Mouse (Mus musculus) monocyte, adult 5-6 weeks (primary cell): ENCODE results near the gene Pip5k1b. TPM values are rescaled to one million over a fixed set of nuclear protein-coding genes. Genes with fewer than 3 reads are reported as not detected.

Experiments used
- ATAC-seq: fragments of 153-309, 156-312 bp; replicated peaks from 2 replicates; pipeline ENCODE4 v1.8.0; 2017; ENCODE audit warnings: mild to moderate bottlenecking; ENCODE audit not compliant: low TSS enrichment, insufficient number of reproducible peaks, severe bottlenecking, poor library complexity, low FRiP score
- total RNA-seq: library from RNA; stranded (forward); fragments of 200-1000, 200-491, 200-594 nt; gene quantifications from 3 replicates; pipeline ENCODE4 v1.2.3, GENCODE M21; 2017

The Pip5k1b gene
- total RNA-seq, 1 experiment from 2014 or later: 5.6 TPM

GRCm38 (mm10) chr19:24326969-24327368 is 228.7 kb downstream of the Pip5k1b start:
- no peak for ATAC-seq

- ATAC-seq: no peak
Measured at GRCm38 (mm10) chr19:24325692-24326091, 230.0 kb downstream of the Pip5k1b start.

GRCm38 (mm10) chr19:24323841-24324613 is 231.6 kb downstream of the Pip5k1b start:
- no peak for ATAC-seq

GRCm38 (mm10) chr19:24321900-24322311 is 233.8 kb downstream of the Pip5k1b start:
- no peak for ATAC-seq

- no peak for ATAC-seq
Measured at GRCm38 (mm10) chr19:24321211-24321899, 234.3 kb downstream of the Pip5k1b start.

GRCm38 (mm10) chr19:24318172-24318571 is 237.5 kb downstream of the Pip5k1b start:
- ATAC-seq: no peak

GRCm38 (mm10) chr19:24317731-24318130 is 237.9 kb downstream of the Pip5k1b start:
- no peak for ATAC-seq

GRCm38 (mm10) chr19:24317038-24317591 is 238.6 kb downstream of the Pip5k1b start:
- ATAC-seq: no peak

GRCm38 (mm10) chr19:24316060-24316725 is 239.5 kb downstream of the Pip5k1b start:
- no peak for ATAC-seq

- no peak for ATAC-seq
Measured at GRCm38 (mm10) chr19:24315234-24315633, 240.4 kb downstream of the Pip5k1b start.

GRCm38 (mm10) chr19:24314676-24315075 is 241.0 kb downstream of the Pip5k1b start:
- ATAC-seq: no peak

GRCm38 (mm10) chr19:24312556-24313342 is 242.9 kb downstream of the Pip5k1b start:
- ATAC-seq: no peak

GRCm38 (mm10) chr19:24312046-24312445 is 243.6 kb downstream of the Pip5k1b start:
- no peak for ATAC-seq

- no peak for ATAC-seq
Measured at GRCm38 (mm10) chr19:24308305-24308705, 247.4 kb downstream of the Pip5k1b start.

- no peak for ATAC-seq
Measured at GRCm38 (mm10) chr19:24307271-24308221, 248.1 kb downstream of the Pip5k1b start.

- ATAC-seq: no peak
Measured at GRCm38 (mm10) chr19:24306351-24306750, 249.3 kb downstream of the Pip5k1b start.

GRCm38 (mm10) chr19:24302198-24302597 is 253.5 kb downstream of the Pip5k1b start:
- no peak for ATAC-seq

GRCm38 (mm10) chr19:24301768-24302148 is 253.9 kb downstream of the Pip5k1b start:
- ATAC-seq: no peak
